Mouse (Mus musculus) liver, embryonic 15.5 days (tissue): ENCODE results near the gene Olfr485. TPM values are rescaled to one million over a fixed set of nuclear protein-coding genes. Genes with fewer than 3 reads are reported as not detected.
"Not testable (repeated sequence)": the region's sequence is repeated elsewhere in the genome, so short reads cannot be mapped to it uniquely, and the experiment has no call there.

ENCODE experiments used
- ATAC-seq: fragments of 200-750 bp; cut with Nextera tagmentation; 2 replicates; pipeline ENCODE4 v1.8.0; 2017; ENCODE audit warnings: moderate number of reproducible peaks, mild to moderate bottlenecking, moderate library complexity; ENCODE audit not compliant: insufficient read depth
- H3K27ac ChIP-seq: fragments of 300-500 bp; sonication (generic); replicated peaks from 2 replicates; pipeline ENCODE4 v1.5.1; 2015; ENCODE audit warnings: mild to moderate bottlenecking, inconsistent platforms
- H3K27me3 ChIP-seq: fragments of 300-500 bp; sonication (generic); 2 replicates; pipeline ENCODE4 v1.6.1; 2015; ENCODE audit warnings: mild to moderate bottlenecking, inconsistent platforms
- H3K36me3 ChIP-seq: fragments of 300-500 bp; sonication (generic); replicated peaks from 2 replicates; pipeline ENCODE4 v1.6.1; 2015; ENCODE audit warnings: moderate library complexity, mild to moderate bottlenecking, inconsistent platforms
- H3K4me1 ChIP-seq: fragments of 300-500 bp; sonication (generic); replicated peaks from 2 replicates; pipeline ENCODE4 v1.6.1; 2015; ENCODE audit warnings: inconsistent platforms
- H3K4me2 ChIP-seq: fragments of 300-500 bp; sonication (generic); 2 replicates; pipeline ENCODE4 v1.6.1; 2015; ENCODE audit warnings: moderate library complexity, mild to moderate bottlenecking, inconsistent platforms
- H3K4me3 ChIP-seq: fragments of 300-500 bp; sonication (generic); replicated peaks from 2 replicates; pipeline ENCODE4 v1.5.1; 2015; ENCODE audit warnings: mild to moderate bottlenecking, inconsistent platforms
- H3K9ac ChIP-seq: fragments of 300-500 bp; sonication (generic); 2 replicates; pipeline ENCODE4 v1.6.1; 2015; ENCODE audit warnings: moderate library complexity, mild to moderate bottlenecking, inconsistent platforms
- H3K9me3 ChIP-seq: fragments of 300-500 bp; sonication (generic); replicated peaks from 2 replicates; pipeline ENCODE4 v1.6.1; 2016; ENCODE audit warnings: inconsistent platforms
- WGBS: fragments of 180-500 bp; shearing (Covaris S2); methylation state at CpG from one replicate; pipeline ENCODE4 v1.1.7; 2015; ENCODE audit warnings: mixed read lengths; ENCODE audit not compliant: insufficient replicate concordance; 5-methylcytosine and 5-hydroxymethylcytosine counted together
- polyA plus RNA-seq: library from polyadenylated mRNA; unstranded; fragments of >200 nt; fragmentation: Nextera tagmentation; extraction: Ambion mirVana; gene quantifications from 2 replicates; pipeline ENCODE4 v1.2.1, GENCODE M21; 2015

Olfr485 gene
- not detected in 2 replicates for polyA plus RNA-seq

GRCm38 (mm10) chr7:108159771-108160170 is at the start of gene Olfr485:
Olfr485 (minus strand) TSS chr7:108159871.
- Histone ChIP-seq H3K4me2 (no peak within 1 kb of the TSS), H3K9ac (no peak within 1 kb of the TSS), H3K9me3 (no peaks in the 10 kb centered on the region), H3K27ac (no peak within 1 kb of the TSS), H3K4me3 (no peak within 1 kb of the TSS), H3K27me3 (no peaks in the 10 kb centered on the region), H3K36me3 (no peaks in the 10 kb centered on the region), H3K4me1 (no peaks in the 10 kb centered on the region)
- ATAC-seq = no peak

- 60% methylated on average over 6 of the region's 6 CpGs for WGBS
- no peaks in the 10 kb centered on the region for H3K27me3 ChIP-seq
- H3K9me3 ChIP-seq = no peaks in the 10 kb centered on the region
- H3K4me3 ChIP-seq = no peak overlapping the region
- no peaks in the 10 kb centered on the region for H3K36me3 ChIP-seq
- no peak overlapping the region for H3K27ac ChIP-seq
- ATAC-seq = no peak
- no peak overlapping the region for H3K4me2 ChIP-seq
- no peak overlapping the region for H3K9ac ChIP-seq
- no peaks in the 10 kb centered on the region for H3K4me1 ChIP-seq
Measured at GRCm38 (mm10) chr7:108196938-108197337, 37.3 kb upstream of the Olfr485 start.

- not testable (repeated sequence) for H3K36me3 ChIP-seq, H3K27me3 ChIP-seq, H3K4me3 ChIP-seq, H3K4me2 ChIP-seq, H3K4me1 ChIP-seq, H3K27ac ChIP-seq, H3K9me3 ChIP-seq, H3K9ac ChIP-seq, ATAC-seq
- 42% methylated on average over 3 of the region's 3 CpGs for WGBS
Measured at GRCm38 (mm10) chr7:108196337-108196736, 36.7 kb upstream of the Olfr485 start.

GRCm38 (mm10) chr7:108192714-108193113 is 33.0 kb upstream of the Olfr485 start:
- H3K4me2 ChIP-seq = not testable (repeated sequence)
- 40% methylated on average over 1 of the region's 1 CpGs for WGBS

GRCm38 (mm10) chr7:108191196-108191595 is 31.5 kb upstream of the Olfr485 start:
- not testable (repeated sequence) for H3K9me3 ChIP-seq, H3K9ac ChIP-seq, H3K27ac ChIP-seq, H3K36me3 ChIP-seq, H3K4me3 ChIP-seq, H3K4me2 ChIP-seq, H3K4me1 ChIP-seq, ATAC-seq, H3K27me3 ChIP-seq
- WGBS = 46% methylated on average over 2 of the region's 2 CpGs

More at GRCm38 (mm10) chr7:108192714-108193113, 33.0 kb upstream of the Olfr485 start:
- not testable (repeated sequence) for H3K9me3 ChIP-seq, H3K4me3 ChIP-seq, H3K36me3 ChIP-seq, H3K4me1 ChIP-seq, H3K27me3 ChIP-seq, ATAC-seq, H3K27ac ChIP-seq, H3K9ac ChIP-seq

- not testable (repeated sequence) for H3K27ac ChIP-seq, H3K4me3 ChIP-seq, H3K27me3 ChIP-seq, H3K9ac ChIP-seq, H3K36me3 ChIP-seq, H3K9me3 ChIP-seq, H3K4me1 ChIP-seq, H3K4me2 ChIP-seq, ATAC-seq
- 81% methylated on average over 2 of the region's 2 CpGs for WGBS
Measured at GRCm38 (mm10) chr7:108185237-108185636, 25.6 kb upstream of the Olfr485 start.

- H3K4me3 ChIP-seq, H3K36me3 ChIP-seq, H3K4me1 ChIP-seq, H3K27me3 ChIP-seq, H3K9me3 ChIP-seq, H3K27ac ChIP-seq, H3K9ac ChIP-seq, ATAC-seq, H3K4me2 ChIP-seq: not testable (repeated sequence)
- 68% methylated on average over 3 of the region's 3 CpGs for WGBS
Measured at GRCm38 (mm10) chr7:108184401-108184800, 24.7 kb upstream of the Olfr485 start.

GRCm38 (mm10) chr7:108172642-108173041 is 13.0 kb upstream of the Olfr485 start, which contains the start of gene Olfr486:
Olfr486 (minus strand) TSS chr7:108172742.
- H3K27me3 ChIP-seq, H3K4me1 ChIP-seq, H3K4me2 ChIP-seq, H3K4me3 ChIP-seq, H3K9me3 ChIP-seq, H3K36me3 ChIP-seq, H3K27ac ChIP-seq, ATAC-seq, H3K9ac ChIP-seq: not testable (repeated sequence)
- WGBS = 71% methylated on average over 1 of the region's 1 CpGs

GRCm38 (mm10) chr7:108127349-108127748 is 32.3 kb downstream of the Olfr485 start, which contains the start of gene Olfr484:
Olfr484 (minus strand) TSS chr7:108127449.
- H3K36me3 ChIP-seq = no peaks in the 10 kb centered on the region
- H3K27ac ChIP-seq = no peak within 1 kb of the TSS
- H3K9ac ChIP-seq = no peak within 1 kb of the TSS
- ATAC-seq = no peak
- H3K4me1 ChIP-seq = no peaks in the 10 kb centered on the region
- H3K4me3 ChIP-seq = no peak within 1 kb of the TSS
- H3K27me3 ChIP-seq = no peaks in the 10 kb centered on the region
- H3K4me2 ChIP-seq = no peak within 1 kb of the TSS
- H3K9me3 ChIP-seq = no peaks in the 10 kb centered on the region; the same call in 1 of the 2 replicates

- Histone ChIP-seq H3K9me3 (no peaks in the 10 kb centered on the region), H3K9ac (no peak overlapping the region), H3K4me3 (no peak overlapping the region), H3K27me3 (no peaks in the 10 kb centered on the region), H3K4me2 (no peak overlapping the region), H3K4me1 (no peaks in the 10 kb centered on the region), H3K36me3 (no peaks in the 10 kb centered on the region), H3K27ac (no peak overlapping the region)
- ATAC-seq = no peak
- 20% methylated on average over 1 of the region's 1 CpGs for WGBS
Measured at GRCm38 (mm10) chr7:108121416-108121815, 38.3 kb downstream of the Olfr485 start.

- Histone ChIP-seq H3K27ac (no peak overlapping the region), H3K9ac (no peak overlapping the region), H3K36me3 (no peaks in the 10 kb centered on the region), H3K4me3 (no peak overlapping the region), H3K27me3 (no peaks in the 10 kb centered on the region), H3K9me3 (no peaks in the 10 kb centered on the region), H3K4me2 (no peak overlapping the region), H3K4me1 (no peaks in the 10 kb centered on the region)
- no peak for ATAC-seq
- WGBS = 0% methylated on average over 1 of the region's 1 CpGs
Measured at GRCm38 (mm10) chr7:108120681-108121080, 39.0 kb downstream of the Olfr485 start.
